Mouse (Mus musculus): ENCODE measurements around the gene Tmem132c. TPM values are rescaled to one million over a fixed set of nuclear protein-coding genes. Genes with fewer than 3 reads are reported as not detected.

Tmem132c gene
- polyA plus RNA-seq, 3 experiments from 2014 or later, result 0.26 TPM; not detected in 2

DNA sequence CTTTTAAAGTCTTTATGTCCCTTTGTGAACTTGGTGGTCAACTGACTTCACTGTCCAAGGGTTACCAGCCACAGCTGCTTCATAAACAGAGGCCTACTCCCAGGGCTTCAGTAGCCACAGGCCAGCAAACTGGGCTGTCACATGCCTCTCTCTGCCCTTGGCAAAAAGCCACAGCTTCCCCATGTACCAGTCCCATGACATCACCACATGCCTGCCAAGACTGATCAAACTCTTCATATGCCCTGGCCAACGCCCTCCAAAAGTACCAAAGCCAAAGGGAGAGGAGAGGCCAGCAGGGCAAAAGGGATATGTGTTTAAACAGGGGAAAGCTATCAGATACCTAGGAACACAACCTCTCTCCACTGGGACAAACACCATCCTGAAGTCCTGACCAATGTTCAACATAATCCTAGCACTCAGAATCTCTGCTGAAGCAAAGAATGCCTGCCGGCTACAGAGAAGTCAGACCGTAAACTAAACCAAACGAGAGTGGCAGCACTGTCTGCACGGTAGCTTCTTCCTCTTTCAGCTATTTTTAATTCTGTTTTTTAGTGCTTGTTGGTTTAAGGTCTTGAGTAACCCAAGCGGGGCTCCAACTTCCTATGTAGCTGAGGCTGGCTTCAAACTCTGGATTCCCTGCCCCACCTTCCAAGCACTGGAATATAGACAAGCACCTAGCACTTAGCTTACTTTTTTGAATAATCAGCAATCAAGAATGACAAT is 369.3 kb downstream of the Tmem132c start:
- no peak for ATAC-seq

DNA sequence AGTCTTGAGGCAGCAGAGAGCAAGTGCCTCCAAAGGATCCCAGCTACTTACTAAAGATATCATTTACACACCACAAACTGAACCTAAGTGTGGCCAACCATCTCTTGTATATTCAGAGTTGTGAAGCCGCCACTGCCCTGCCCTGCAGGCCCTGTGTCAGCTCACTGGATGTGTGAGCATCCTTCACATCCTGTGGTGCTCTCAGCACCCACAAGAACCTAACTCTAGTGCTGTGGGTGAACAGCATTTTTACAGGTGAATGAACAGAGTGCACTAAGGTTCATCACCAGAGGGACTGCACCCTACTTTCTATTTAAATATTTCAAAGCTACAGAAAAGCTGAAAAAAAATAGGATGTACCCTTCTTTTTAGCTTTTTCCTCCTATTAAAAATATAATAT is 370.3 kb downstream of the Tmem132c start:
- ATAC-seq, result no peak

GRCm38 (mm10) chr5:127612397-127612796 is 370.8 kb downstream of the Tmem132c start:
- no peak for ATAC-seq
